Mouse (Mus musculus): ENCODE results near the gene Il10rb.

- no peak for TF ChIP-seq CTCF (IDR thresholded peaks at IDR 0.05; ENCODE audit: control insufficient read depth, insufficient read depth, insufficient read length)
- no peak for TF ChIP-seq MYOD1 (IDR thresholded peaks at IDR 0.05; ENCODE audit: control insufficient read depth, insufficient read length, low read depth)
- no peak for TF ChIP-seq MAX (IDR thresholded peaks at IDR 0.05)
- no peak for TF ChIP-seq CEBPB (IDR thresholded peaks at IDR 0.05; ENCODE audit: low read depth)
- TF ChIP-seq USF1 (IDR thresholded peaks at IDR 0.05; ENCODE audit: low read depth): no peak
- no peak for TF ChIP-seq MYOG (IDR thresholded peaks at IDR 0.05; ENCODE audit: control insufficient read depth, extremely low read depth, insufficient read length)
Measured at GRCm38 (mm10) chr16:91373473-91374252, 32.3 kb upstream of the Il10rb start.

Data from C2C12 (cell line).